Mouse (Mus musculus) intestine, postnatal 0 days (tissue): Measurements from ENCODE around the gene Stx8. TPM values are rescaled to one million over a fixed set of nuclear protein-coding genes. Genes with fewer than 3 reads are reported as not detected.

Experiments
- ATAC-seq: fragments of 200-750 bp; cut with Nextera tagmentation; 2 replicates; pipeline ENCODE4 v1.8.0; 2017; ENCODE audit warnings: mild to moderate bottlenecking, moderate TSS enrichment, moderate library complexity
- H3K27ac ChIP-seq: fragments of 300-500 bp; sonication (generic); 2 replicates; pipeline ENCODE4 v1.5.1; 2014; ENCODE audit warnings: mild to moderate bottlenecking, low read depth, low read length, moderate library complexity
- H3K27me3 ChIP-seq: fragments of 300-500 bp; sonication (generic); replicated peaks from 2 replicates; pipeline ENCODE4 v1.6.1; 2014; ENCODE audit warnings: low read length, mixed read lengths; ENCODE audit not compliant: control insufficient read depth, insufficient read depth
- H3K36me3 ChIP-seq: fragments of 300-500 bp; sonication (generic); 2 replicates; pipeline ENCODE4 v1.6.1; 2014; ENCODE audit warnings: mild to moderate bottlenecking, moderate library complexity; ENCODE audit not compliant: control insufficient read depth, insufficient read depth
- H3K4me1 ChIP-seq: fragments of 300-500 bp; sonication (generic); replicated peaks from 2 replicates; pipeline ENCODE4 v1.6.1; 2014; ENCODE audit warnings: antibody characterized with exemption, low read length, mixed read lengths; ENCODE audit not compliant: control insufficient read depth, insufficient read depth
- H3K4me2 ChIP-seq: fragments of 300-500 bp; sonication (generic); replicated peaks from 2 replicates; pipeline ENCODE4 v1.6.1; 2014; ENCODE audit warnings: low read depth, mild to moderate bottlenecking, moderate library complexity
- H3K4me3 ChIP-seq: fragments of 300-500 bp; sonication (generic); 2 replicates; pipeline ENCODE4 v1.5.1; 2014; ENCODE audit warnings: low read depth, low read length
- H3K9ac ChIP-seq: fragments of 300-500 bp; sonication (generic); 2 replicates; pipeline ENCODE4 v1.6.1; 2014; ENCODE audit warnings: mild to moderate bottlenecking, low read depth, low read length
- H3K9me3 ChIP-seq: fragments of 300-500 bp; sonication (generic); 2 replicates; pipeline ENCODE4 v1.6.1; 2016; ENCODE audit warnings: mixed run types; ENCODE audit not compliant: control insufficient read depth
- CTCF ChIP-seq: sonication (generic); IDR thresholded peaks from 2 replicates; pipeline ENCODE4 v1.5.1; 2016; ENCODE audit warnings: low read depth, mild to moderate bottlenecking, control low read depth, antibody characterized with exemption, moderate library complexity
- WGBS: fragments of 180-500 bp; shearing (Covaris S2); extraction: QIAGEN DNeasy Blood & Tissue Kit; methylation state at CpG from one replicate; pipeline ENCODE4 v1.1.7; 2014; 5-methylcytosine and 5-hydroxymethylcytosine counted together
- polyA plus RNA-seq: library from polyadenylated mRNA; unstranded; fragments of >200 nt; fragmentation: Nextera tagmentation; extraction: Ambion mirVana; gene quantifications from 2 replicates; pipeline ENCODE4 v1.2.1, GENCODE M21; 2015

The Stx8 gene
- polyA plus RNA-seq, 1 experiment from 2014 or later, result 79.1 TPM

- no peaks in the 10 kb centered on the region for H3K27me3 ChIP-seq
- no peaks in the 10 kb centered on the region for H3K36me3 ChIP-seq
- 0 out of 2 replicates have a peak, but pooled peaks cover 2% of the 10 kb centered on the region for H3K4me1 ChIP-seq
- no peak for TF ChIP-seq CTCF
- no peak overlapping the region for H3K4me2 ChIP-seq
- H3K4me3 ChIP-seq, result no peak overlapping the region
- ATAC-seq, result no peak
- no peak overlapping the region for H3K27ac ChIP-seq
- H3K9me3 ChIP-seq, result no peaks in the 10 kb centered on the region
- H3K9ac ChIP-seq, result no peak overlapping the region
- 81% methylated on average over 17 of the region's 17 CpGs for WGBS
Measured at GRCm38 (mm10) chr11:68049261-68050165, 83.5 kb downstream of the Stx8 start.

- no peak for TF ChIP-seq CTCF
- 46% methylated on average over 12 of the region's 12 CpGs for WGBS
- Histone ChIP-seq H3K36me3 (no peaks in the 10 kb centered on the region), H3K4me2 (no peak overlapping the region), H3K9ac (no peak overlapping the region), H3K4me3 (no peak overlapping the region), H3K9me3 (no peaks in the 10 kb centered on the region), H3K27me3 (no peaks in the 10 kb centered on the region), H3K27ac (no peak overlapping the region), H3K4me1 (no peaks in the 10 kb centered on the region)
- ATAC-seq, result no peak
Measured at GRCm38 (mm10) chr11:68050725-68051124, 84.7 kb downstream of the Stx8 start.

- no peaks in the 10 kb centered on the region for H3K9me3 ChIP-seq
- WGBS, result 83% methylated on average over 4 of the region's 4 CpGs
- no peaks in the 10 kb centered on the region for H3K36me3 ChIP-seq
- H3K27ac ChIP-seq, result no peak overlapping the region
- no peak overlapping the region for H3K4me3 ChIP-seq
- TF ChIP-seq CTCF, result no peak
- H3K27me3 ChIP-seq, result no peaks in the 10 kb centered on the region
- no peaks in the 10 kb centered on the region for H3K4me1 ChIP-seq
- no peak overlapping the region for H3K4me2 ChIP-seq
- no peak overlapping the region for H3K9ac ChIP-seq
- no peak for ATAC-seq
Measured at GRCm38 (mm10) chr11:68051305-68051704, 85.3 kb downstream of the Stx8 start.

GRCm38 (mm10) chr11:68058466-68059201 is 92.6 kb downstream of the Stx8 start:
- no peak overlapping the region for H3K4me3 ChIP-seq
- WGBS, result 62% methylated on average over 5 of the region's 5 CpGs
- no peaks in the 10 kb centered on the region for H3K9me3 ChIP-seq
- H3K4me2 ChIP-seq, result no peak overlapping the region
- H3K36me3 ChIP-seq, result no peaks in the 10 kb centered on the region
- H3K9ac ChIP-seq, result no peak overlapping the region
- 0 out of 2 replicates have a peak, but pooled peaks cover 3% of the 10 kb centered on the region for H3K4me1 ChIP-seq
- no peak overlapping the region for H3K27ac ChIP-seq
- TF ChIP-seq CTCF, result no peak
- no peak for ATAC-seq
- H3K27me3 ChIP-seq, result no peaks in the 10 kb centered on the region

- WGBS, result 36% methylated on average over 4 of the region's 4 CpGs
- TF ChIP-seq CTCF, result no peak
- Histone ChIP-seq H3K4me2 (0 out of 2 replicates have a peak overlapping the region, but pooled peaks have one; percentile 17), H3K9ac (no peak overlapping the region), H3K36me3 (no peaks in the 10 kb centered on the region), H3K4me1 (0 out of 2 replicates have a peak, but pooled peaks cover 3% of the 10 kb centered on the region), H3K9me3 (no peaks in the 10 kb centered on the region), H3K4me3 (no peak overlapping the region), H3K27ac (no peak overlapping the region), H3K27me3 (no peaks in the 10 kb centered on the region)
- ATAC-seq, result peak; percentile 69
Measured at GRCm38 (mm10) chr11:68060651-68061050, 94.7 kb downstream of the Stx8 start.

GRCm38 (mm10) chr11:68062116-68062515 is 96.1 kb downstream of the Stx8 start:
- no peak overlapping the region for H3K4me2 ChIP-seq
- no peak for ATAC-seq
- no peak overlapping the region for H3K4me3 ChIP-seq
- no peak overlapping the region for H3K27ac ChIP-seq
- 0 out of 2 replicates have a peak, but pooled peaks cover 3% of the 10 kb centered on the region for H3K4me1 ChIP-seq
- H3K9ac ChIP-seq, result no peak overlapping the region
- H3K36me3 ChIP-seq, result no peaks in the 10 kb centered on the region
- no peaks in the 10 kb centered on the region for H3K27me3 ChIP-seq
- TF ChIP-seq CTCF, result no peak
- H3K9me3 ChIP-seq, result no peaks in the 10 kb centered on the region
- WGBS, result 74% methylated on average over 2 of the region's 2 CpGs
